Mouse (Mus musculus): ENCODE measurements at regions not wholly inside any gene's neighbourhood (a gene's known extent, or its start where the extent isn't known, plus 50 kb on each side); places are given as distances from the start of the nearest gene placed in this dataset.

GRCm38 (mm10) chr17:83148371-83148929, 66.6 kb upstream of the Pkdcc start:
- no peak for DNase-seq (ENCODE audit: low spot score)

DNA sequence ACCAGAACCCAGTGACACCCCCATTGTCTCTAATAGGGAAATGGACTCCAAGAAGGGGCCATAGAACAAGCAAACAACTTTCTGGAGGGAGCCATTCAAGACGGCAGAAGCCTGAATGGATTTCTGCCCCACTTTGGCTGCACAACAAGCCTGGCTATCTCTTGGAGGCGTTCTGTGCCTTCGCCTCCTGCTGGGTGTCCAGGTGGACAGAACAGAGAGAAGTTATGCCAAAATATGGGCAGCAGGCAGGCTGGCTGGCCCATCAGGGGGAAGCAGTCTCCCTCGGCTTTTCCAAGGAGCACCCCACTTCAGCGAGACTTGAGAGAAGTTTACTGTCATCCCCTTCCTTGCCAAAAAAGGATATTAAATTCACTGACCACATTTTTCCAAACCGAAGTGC, 65.8 kb upstream of the Pkdcc start:
- 88% methylated on average over 6 of the region's 6 CpGs for WGBS
- no peaks in the 10 kb centered on the region for H3K27me3 ChIP-seq (ENCODE audit: insufficient read depth, poor library complexity, severe bottlenecking)
- no peaks in the 10 kb centered on the region for H3K36me3 ChIP-seq
- peaks cover 11% of the 10 kb centered on the region for H3K4me1 ChIP-seq
- DNase-seq (ENCODE audit: low spot score) = no peak
- no peak overlapping the region for H3K27ac ChIP-seq
- H3K9me3 ChIP-seq = no peaks in the 10 kb centered on the region
- no peak overlapping the region for H3K4me3 ChIP-seq

More at GRCm38 (mm10) chr17:83148371-83148929, 66.6 kb upstream of the Pkdcc start:
- 81% methylated on average over 15 of the region's 15 CpGs for WGBS
- Histone ChIP-seq H3K27me3 (ENCODE audit: insufficient read depth, poor library complexity, severe bottlenecking) (no peaks in the 10 kb centered on the region), H3K4me3 (no peak overlapping the region), H3K36me3 (no peaks in the 10 kb centered on the region), H3K4me1 (peaks cover 11% of the 10 kb centered on the region), H3K9me3 (no peaks in the 10 kb centered on the region), H3K27ac (0 out of 2 replicates have a peak overlapping the region, but pooled peaks have one; percentile 19)

DNA sequence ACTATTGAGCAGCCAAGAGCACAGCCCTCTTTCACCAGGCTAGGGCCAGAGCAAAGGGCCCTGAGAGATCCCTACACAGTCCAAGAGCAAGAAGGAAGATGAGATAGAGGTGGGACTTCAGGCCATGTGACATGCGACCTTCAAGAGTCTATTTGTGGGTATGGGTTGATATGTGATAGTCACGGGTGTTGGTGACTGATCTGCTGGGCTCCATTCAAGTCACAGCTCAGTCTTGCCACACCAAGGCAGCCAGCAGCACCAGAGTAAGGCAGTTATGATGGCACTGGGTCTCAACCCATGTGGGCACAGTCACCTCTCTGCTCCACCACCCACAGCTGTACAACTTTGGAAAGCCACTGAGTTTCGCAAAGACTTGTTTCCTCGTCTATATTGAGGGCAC, 60.0 kb upstream of the Pkdcc start:
- H3K9me3 ChIP-seq = no peaks in the 10 kb centered on the region
- no peaks in the 10 kb centered on the region for H3K36me3 ChIP-seq
- no peak overlapping the region for H3K4me3 ChIP-seq
- no peak for DNase-seq (ENCODE audit: low spot score)
- H3K4me1 ChIP-seq = peaks cover 21% of the 10 kb centered on the region
- no peaks in the 10 kb centered on the region for H3K27me3 ChIP-seq (ENCODE audit: insufficient read depth, poor library complexity, severe bottlenecking)
- WGBS = 82% methylated on average over 4 of the region's 4 CpGs
- H3K27ac ChIP-seq = no peak overlapping the region

DNA sequence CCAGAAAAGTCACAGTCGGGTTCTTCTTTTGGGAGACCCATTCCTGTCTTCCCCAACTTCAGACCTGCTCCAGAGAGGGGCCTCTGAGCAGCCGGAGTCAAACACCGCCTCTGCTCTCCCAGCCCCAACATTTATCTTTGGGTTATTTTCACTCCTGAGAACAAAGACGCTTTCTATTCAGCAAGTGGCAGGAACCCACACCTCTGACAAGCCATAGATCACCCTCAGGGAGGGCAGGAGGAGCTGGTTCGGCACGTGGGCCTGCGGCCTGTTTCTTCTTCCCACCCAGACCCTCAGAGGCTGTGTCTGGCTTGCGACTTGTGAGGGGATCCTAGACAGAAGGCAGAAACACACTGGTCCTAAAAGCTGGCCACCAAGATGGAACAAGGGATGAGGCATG, 58.4 kb upstream of the Pkdcc start:
- H3K9me3 ChIP-seq = no peaks in the 10 kb centered on the region
- H3K4me3 ChIP-seq = no peak overlapping the region
- H3K27ac ChIP-seq = peak overlapping the region; percentile 77
- no peak for DNase-seq (ENCODE audit: low spot score)
- no peaks in the 10 kb centered on the region for H3K36me3 ChIP-seq
- H3K27me3 ChIP-seq (ENCODE audit: insufficient read depth, poor library complexity, severe bottlenecking) = no peaks in the 10 kb centered on the region
- 36% methylated on average over 8 of the region's 8 CpGs for WGBS
- peaks cover 21% of the 10 kb centered on the region for H3K4me1 ChIP-seq

GRCm38 (mm10) chr17:83158053-83158452, 57.0 kb upstream of the Pkdcc start:
- Histone ChIP-seq H3K9me3 (no peaks in the 10 kb centered on the region), H3K4me3 (no peak overlapping the region), H3K27me3 (ENCODE audit: insufficient read depth, poor library complexity, severe bottlenecking) (0 out of 2 replicates have a peak, but pooled peaks cover 5% of the 10 kb centered on the region), H3K36me3 (no peaks in the 10 kb centered on the region), H3K4me1 (peaks cover 27% of the 10 kb centered on the region), H3K27ac (no peak overlapping the region)
- WGBS = 85% methylated on average over 6 of the region's 6 CpGs
- DNase-seq (ENCODE audit: low spot score) = no peak

- no peak overlapping the region for H3K4me3 ChIP-seq
- H3K36me3 ChIP-seq = no peaks in the 10 kb centered on the region
- no peak for DNase-seq (ENCODE audit: low spot score)
- H3K9me3 ChIP-seq = no peaks in the 10 kb centered on the region
- H3K27ac ChIP-seq = no peak overlapping the region
- peaks cover 27% of the 10 kb centered on the region for H3K4me1 ChIP-seq
- H3K27me3 ChIP-seq (ENCODE audit: insufficient read depth, poor library complexity, severe bottlenecking) = 0 out of 2 replicates have a peak, but pooled peaks cover 5% of the 10 kb centered on the region
- 87% methylated on average over 10 of the region's 10 CpGs for WGBS
Measured at GRCm38 (mm10) chr17:83158652-83159051, 56.4 kb upstream of the Pkdcc start.

DNA sequence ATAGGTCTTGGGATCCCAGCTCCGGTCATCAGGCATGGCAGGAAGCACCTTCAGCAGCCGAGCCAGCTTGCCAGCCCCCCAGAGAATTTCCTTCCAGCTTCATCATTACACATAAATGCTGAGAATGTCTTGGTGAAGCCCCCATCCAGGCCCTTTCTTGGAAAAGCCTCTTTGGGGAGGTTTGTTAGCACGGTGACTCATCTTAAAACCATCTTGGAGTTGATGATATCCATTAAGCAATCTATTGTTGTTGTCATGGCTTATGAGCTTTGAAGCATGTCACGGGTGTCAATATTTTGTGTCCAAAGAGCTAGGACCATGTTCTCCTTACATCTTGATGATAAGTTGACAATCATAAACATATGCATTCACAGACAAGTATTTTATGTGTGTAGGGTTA, 55.5 kb upstream of the Pkdcc start:
- Histone ChIP-seq H3K4me3 (no peak overlapping the region), H3K27me3 (ENCODE audit: insufficient read depth, poor library complexity, severe bottlenecking) (peaks cover 8% of the 10 kb centered on the region; the same call in 1 of the 2 replicates), H3K36me3 (no peaks in the 10 kb centered on the region), H3K4me1 (peaks cover 35% of the 10 kb centered on the region), H3K27ac (no peak overlapping the region), H3K9me3 (no peaks in the 10 kb centered on the region)
- WGBS = 65% methylated on average over 4 of the region's 4 CpGs
- no peak for DNase-seq (ENCODE audit: low spot score)

DNA sequence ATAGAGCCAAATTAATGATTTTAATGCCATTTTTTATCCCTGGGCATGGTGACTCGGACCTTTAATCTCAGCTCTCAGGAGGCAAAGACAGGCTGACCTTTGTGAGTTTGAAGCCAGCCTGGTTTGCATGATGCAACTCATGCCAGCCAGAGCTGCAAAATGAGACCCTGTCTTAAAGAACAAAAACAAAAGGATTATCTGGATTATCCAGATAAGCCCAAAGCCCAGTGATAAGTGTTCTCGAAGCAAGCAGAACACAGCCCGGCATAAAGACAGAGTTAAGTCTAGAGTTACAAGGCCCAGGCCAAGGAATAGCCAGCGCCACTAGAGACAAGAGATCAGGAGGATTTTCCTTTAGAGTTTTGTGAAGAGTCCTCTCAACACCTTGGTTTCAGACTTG, 54.8 kb upstream of the Pkdcc start:
- Histone ChIP-seq H3K36me3 (no peaks in the 10 kb centered on the region), H3K4me3 (no peak overlapping the region), H3K27ac (no peak overlapping the region), H3K9me3 (no peaks in the 10 kb centered on the region), H3K4me1 (peaks cover 37% of the 10 kb centered on the region), H3K27me3 (ENCODE audit: insufficient read depth, poor library complexity, severe bottlenecking) (peaks cover 10% of the 10 kb centered on the region; the same call in 1 of the 2 replicates)
- WGBS = 51% methylated on average over 4 of the region's 4 CpGs
- no peak for DNase-seq (ENCODE audit: low spot score)

- DNase-seq (ENCODE audit: low spot score) = no peak
- H3K4me1 ChIP-seq = peaks cover 37% of the 10 kb centered on the region
- H3K27ac ChIP-seq = no peak overlapping the region
- peaks cover 10% of the 10 kb centered on the region; the same call in 1 of the 2 replicates for H3K27me3 ChIP-seq (ENCODE audit: insufficient read depth, poor library complexity, severe bottlenecking)
- 62% methylated on average over 2 of the region's 2 CpGs for WGBS
- no peaks in the 10 kb centered on the region for H3K36me3 ChIP-seq
- H3K9me3 ChIP-seq = no peaks in the 10 kb centered on the region
- no peak overlapping the region for H3K4me3 ChIP-seq
Measured at GRCm38 (mm10) chr17:83161731-83162130, 53.4 kb upstream of the Pkdcc start.

DNA sequence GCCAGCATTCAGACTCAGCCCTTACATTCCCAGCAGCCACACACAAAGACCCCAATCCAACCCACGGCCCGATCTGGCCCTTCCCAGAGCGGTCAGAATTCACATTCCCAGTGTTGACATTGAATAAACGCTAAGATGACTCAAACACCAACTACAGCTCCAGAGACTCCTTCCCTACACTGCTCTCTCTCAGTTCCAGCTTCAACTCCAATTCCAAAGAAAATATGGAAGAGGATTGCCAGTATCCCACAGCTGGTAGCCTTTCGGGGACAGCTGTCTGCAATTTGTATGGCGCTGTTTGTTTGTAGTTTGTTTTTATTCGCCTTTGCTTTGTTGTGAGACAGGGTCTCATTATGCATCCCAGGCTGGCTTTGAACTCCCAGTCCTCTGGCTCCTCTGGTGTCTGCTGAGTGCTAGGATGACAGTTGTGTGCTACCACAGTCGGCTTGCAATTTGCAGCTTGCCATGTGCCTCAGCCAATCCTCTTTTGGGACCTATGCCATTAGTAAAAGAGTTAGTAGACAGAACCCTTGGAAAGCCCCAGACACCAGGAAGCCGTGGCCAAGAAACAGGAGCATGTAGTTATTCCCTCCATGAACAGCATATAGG, 51.0 kb upstream of the Pkdcc start:
- H3K27me3 ChIP-seq (ENCODE audit: insufficient read depth, poor library complexity, severe bottlenecking) = peaks cover 10% of the 10 kb centered on the region; the same call in 1 of the 2 replicates
- no peak for DNase-seq (ENCODE audit: low spot score)
- H3K4me3 ChIP-seq = no peak overlapping the region
- peak overlapping the region; percentile 6 for H3K27ac ChIP-seq
- H3K36me3 ChIP-seq = no peaks in the 10 kb centered on the region
- H3K4me1 ChIP-seq = peaks cover 44% of the 10 kb centered on the region
- 37% methylated on average over 9 of the region's 9 CpGs for WGBS
- no peaks in the 10 kb centered on the region for H3K9me3 ChIP-seq

DNA sequence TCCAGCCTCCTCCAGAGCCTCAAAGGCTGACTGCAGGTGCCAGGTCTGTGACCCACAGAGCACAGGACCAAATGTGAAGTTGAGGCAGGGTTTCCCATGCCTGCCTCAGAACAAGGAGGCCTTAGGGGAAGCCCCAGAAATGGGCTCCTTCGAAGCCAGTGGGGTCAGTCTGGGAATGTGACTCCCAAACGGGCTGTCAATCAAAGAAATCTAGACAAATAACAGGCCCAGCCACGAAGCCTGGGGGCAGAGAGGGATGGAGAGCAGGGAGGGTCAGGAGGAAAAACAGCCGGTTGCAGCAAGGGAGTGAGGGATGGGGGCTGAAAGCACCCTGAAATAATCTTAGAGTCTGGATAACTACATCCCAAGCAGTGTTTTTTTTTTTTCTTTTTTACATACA, 50.4 kb upstream of the Pkdcc start:
- H3K27me3 ChIP-seq (ENCODE audit: insufficient read depth, poor library complexity, severe bottlenecking) = peaks cover 10% of the 10 kb centered on the region; the same call in 1 of the 2 replicates
- no peaks in the 10 kb centered on the region for H3K36me3 ChIP-seq
- H3K4me3 ChIP-seq = no peak overlapping the region
- DNase-seq (ENCODE audit: low spot score) = no peak
- 6% methylated on average over 4 of the region's 4 CpGs for WGBS
- no peaks in the 10 kb centered on the region for H3K9me3 ChIP-seq
- H3K27ac ChIP-seq = peak overlapping the region; percentile 6
- H3K4me1 ChIP-seq = peaks cover 44% of the 10 kb centered on the region

- Histone ChIP-seq H3K4me1 (peaks cover 44% of the 10 kb centered on the region), H3K27ac (peak overlapping the region; percentile 23; the same call in 1 of the 2 replicates), H3K36me3 (no peaks in the 10 kb centered on the region), H3K4me3 (no peak overlapping the region), H3K9me3 (no peaks in the 10 kb centered on the region), H3K27me3 (ENCODE audit: insufficient read depth, poor library complexity, severe bottlenecking) (peaks cover 10% of the 10 kb centered on the region; the same call in 1 of the 2 replicates)
- no peak for DNase-seq (ENCODE audit: low spot score)
- WGBS = 39% methylated on average over 4 of the region's 4 CpGs
Measured at GRCm38 (mm10) chr17:83165140-83165539, 50.0 kb upstream of the Pkdcc start.
